Mouse (Mus musculus) lung, postnatal 4 days (tissue): ENCODE data around the gene Klhdc2.
A peak's percentile ranks its signal among the peaks of the same experiment; 100 is the strongest.

Experiments used
- DNase-seq, 2 experiments: peaks; one replicate each; pipeline ENCODE4 v3.0.0; 2021

Klhdc2 gene

DNA sequence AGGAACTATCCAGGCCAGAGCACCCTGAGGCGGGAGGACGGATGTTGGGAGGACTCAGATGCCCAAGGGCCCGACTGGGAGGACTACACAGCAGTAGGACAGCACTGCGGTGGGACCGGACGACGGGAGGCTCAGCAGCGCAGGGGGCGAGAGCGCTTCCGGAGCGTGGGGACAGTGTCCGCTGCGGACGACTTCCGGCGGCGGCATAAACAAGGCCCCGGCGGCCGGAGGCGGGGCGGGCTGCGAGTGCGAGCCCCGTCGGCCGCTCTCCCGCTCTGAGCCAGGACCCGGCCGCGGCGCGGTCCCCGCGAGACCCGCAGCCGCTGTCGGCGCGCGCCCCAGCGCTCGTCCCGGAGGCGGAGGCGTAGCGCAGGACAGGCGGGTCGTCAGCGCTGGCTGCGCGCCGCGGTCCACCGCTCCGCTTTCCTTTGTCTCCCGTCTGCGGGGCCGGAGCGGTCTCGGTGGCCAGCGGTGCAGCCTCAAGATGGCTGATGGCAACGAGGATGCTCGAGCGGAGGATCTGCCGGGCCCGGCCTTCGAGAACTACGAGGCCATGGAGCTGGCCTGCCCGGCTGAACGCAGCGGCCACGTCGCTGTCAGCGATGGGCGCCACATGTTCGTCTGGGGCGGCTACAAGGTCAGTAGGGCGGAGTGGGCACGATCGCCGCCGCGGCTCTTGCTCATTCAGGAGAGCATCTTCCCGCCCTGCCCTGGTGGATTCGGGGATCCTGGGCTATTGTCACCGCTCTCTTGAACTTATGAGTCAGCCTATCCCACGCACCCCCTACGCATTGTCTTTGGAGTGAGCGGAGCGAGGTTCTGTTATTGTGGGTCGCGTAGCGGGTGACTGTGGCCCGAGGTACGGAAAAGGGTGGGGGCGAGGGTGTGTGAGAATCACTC is at the start of gene Klhdc2:
Gene Klhdc2, plus strand, starts transcription at position 171 of the 900 bp plus-strand sequence.
- peak; percentile 90 to 95 for DNase-seq

DNA sequence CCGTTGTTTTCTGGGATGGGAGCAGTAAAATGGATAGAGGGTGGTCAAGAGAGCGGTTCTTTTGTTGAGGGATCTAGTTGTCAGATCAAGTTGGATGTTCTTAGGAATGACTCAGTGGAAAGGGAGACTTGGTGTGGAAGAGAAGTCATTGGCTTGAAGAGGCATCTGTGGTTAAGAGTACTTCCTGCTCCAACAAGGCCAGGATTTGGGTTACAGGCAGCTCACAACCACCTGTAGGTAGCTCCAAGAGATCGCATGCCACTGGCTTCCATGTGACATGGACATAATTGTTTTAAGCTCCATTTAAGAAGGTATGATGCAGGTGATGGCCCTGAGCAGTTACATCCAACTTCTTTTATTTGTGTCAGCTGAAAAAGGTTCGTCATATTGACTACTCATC is 46.7 kb upstream of the Klhdc2 start:
- DNase-seq, result no peak

DNA sequence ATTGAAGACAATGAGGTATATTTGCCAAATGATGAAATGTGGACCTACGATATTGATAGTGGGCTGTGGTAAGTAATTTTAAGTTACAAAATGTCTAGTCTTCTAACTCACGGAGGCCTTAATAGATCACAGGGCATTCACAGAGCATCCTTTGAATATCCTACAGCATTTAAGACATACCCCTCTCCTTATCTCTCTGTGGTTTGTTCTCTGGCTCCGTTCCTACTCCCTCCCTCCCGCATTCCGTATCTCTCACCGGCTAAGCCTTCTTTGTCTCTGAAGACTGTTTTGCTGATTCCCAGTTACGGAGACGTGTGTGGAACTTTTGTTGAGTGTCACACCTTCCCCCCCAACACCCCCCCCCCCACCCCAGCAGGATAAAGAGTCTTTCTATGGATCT is 45.7 kb upstream of the Klhdc2 start:
- no peak for DNase-seq

DNA sequence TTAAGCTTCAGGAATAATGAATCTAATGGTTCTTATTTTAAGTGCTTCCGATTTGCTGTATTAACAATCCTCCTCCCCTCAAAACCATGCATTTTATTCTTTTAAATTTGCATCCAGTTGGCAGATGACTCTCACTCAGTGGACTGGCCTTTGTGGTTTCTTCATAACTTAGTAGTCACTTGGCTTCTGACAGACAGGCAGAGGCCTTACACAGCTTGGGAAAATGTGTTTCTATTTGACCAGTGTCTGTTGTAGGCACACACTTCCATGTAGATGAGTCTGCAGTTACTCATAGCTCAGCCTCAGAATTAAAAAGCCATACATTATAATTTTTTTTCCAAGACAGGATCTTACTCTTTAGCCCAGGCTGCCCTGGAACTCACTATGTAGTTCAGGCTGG is 42.7 kb upstream of the Klhdc2 start:
- DNase-seq, result no peak

DNA sequence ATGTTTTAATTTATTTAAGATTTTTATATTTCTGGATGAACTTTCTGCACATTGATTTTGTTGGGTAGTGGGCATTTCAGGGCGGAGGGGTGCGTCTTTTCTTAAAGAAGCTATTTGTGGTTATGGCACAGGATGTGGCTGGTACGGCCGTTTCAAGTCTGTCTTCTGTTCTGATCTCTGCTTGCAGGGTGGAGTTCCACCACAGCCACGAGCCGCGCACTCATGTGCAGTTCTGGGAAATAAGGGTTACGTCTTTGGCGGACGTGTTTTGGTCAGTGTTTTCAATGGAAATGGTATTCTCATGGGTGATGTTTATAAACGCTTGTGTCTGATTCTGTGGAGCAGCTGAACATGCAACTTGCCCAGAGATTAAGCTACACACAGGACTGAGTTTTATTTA is 38.6 kb upstream of the Klhdc2 start:
- peak; percentile 11 to 29 for DNase-seq

DNA sequence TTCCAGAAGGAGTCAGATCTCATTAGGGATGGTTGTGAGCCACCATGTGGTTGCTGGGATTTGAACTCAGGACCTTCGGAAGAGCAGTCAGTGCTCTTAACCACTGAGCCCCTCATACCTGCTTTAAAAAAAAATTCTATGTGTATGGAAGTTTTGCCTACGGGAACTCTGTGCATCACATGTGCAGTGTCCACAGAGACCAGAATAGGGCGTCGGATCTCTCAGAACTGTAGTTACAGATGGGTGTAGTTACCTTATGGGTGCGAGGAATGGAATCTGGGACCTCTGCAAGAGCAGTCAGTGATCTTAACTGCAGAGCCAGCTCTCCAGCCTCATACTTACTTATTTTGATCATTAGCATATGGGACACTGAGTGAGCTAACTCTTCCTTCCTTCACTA is 34.2 kb upstream of the Klhdc2 start:
- DNase-seq, result no peak

DNA sequence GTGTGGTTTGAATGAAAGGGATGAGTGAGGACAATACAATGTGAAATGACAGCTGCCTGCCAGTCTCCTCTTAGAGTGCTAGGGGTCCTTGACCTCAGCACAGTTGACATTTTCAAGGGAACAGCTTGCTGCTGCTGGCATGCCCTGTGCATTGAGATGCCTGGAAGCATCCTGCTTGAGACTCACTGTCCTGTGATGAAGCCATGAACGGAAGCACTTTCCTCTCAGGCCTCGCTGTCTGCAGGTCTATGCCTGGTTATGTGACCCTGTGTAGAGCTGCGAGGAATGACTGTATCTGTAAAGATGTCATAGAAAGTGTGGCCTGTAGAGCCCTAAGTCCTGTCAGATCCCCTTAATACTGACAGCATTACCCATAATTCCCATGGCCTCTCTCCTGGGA is 31.4 kb upstream of the Klhdc2 start:
- DNase-seq, result no peak

DNA sequence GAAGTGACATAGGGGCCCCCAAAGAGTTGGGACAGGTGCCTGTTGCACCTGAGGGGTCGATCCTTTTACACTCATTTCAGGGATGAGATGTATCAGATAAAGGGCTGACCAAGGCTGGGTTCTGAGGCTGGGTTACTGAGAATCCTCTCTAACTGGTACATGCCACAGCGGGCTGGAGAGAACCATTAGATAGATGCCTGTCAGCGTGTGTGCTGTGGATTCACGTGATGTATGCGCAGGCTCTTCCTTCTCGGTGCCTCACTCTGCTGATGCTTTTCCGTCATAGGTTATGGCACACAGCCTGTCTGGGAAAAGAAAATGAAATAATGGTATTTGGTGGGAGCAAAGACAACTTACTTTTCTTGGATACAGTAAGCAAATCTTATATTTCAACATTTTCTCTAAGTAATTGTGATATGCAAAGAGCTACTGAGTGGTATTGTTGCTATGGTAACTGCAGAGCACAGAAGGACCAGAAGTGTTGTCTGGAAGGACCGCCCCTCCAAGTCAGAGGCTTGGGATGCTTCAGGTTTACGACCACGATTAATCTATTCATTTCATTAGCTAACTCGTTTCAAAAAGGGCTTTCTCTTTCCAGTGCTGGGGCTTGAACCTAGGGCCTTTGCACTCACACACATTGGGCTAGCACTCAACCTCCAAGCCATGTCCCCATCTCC is 28.4 kb upstream of the Klhdc2 start:
- DNase-seq, result no peak

DNA sequence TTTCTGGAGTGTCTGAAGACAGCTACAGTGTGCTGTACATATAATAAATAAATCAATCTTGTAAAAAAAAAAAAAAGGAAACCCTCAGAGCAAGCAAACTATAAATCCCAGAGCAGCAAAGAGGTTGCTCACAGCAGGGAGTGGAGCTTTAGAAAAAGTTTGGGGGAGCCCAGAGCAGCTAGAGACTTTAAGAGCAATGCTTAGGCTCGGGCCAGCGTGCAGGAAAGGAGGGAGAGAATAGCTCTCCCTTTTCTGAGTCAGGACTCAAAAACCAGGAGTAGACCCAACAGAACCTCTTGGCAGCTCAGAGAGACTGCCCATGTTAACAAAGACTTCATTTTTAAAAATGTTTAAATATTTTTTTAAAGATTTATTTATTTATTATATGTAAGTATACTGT is 27.5 kb upstream of the Klhdc2 start:
- no peak for DNase-seq

DNA sequence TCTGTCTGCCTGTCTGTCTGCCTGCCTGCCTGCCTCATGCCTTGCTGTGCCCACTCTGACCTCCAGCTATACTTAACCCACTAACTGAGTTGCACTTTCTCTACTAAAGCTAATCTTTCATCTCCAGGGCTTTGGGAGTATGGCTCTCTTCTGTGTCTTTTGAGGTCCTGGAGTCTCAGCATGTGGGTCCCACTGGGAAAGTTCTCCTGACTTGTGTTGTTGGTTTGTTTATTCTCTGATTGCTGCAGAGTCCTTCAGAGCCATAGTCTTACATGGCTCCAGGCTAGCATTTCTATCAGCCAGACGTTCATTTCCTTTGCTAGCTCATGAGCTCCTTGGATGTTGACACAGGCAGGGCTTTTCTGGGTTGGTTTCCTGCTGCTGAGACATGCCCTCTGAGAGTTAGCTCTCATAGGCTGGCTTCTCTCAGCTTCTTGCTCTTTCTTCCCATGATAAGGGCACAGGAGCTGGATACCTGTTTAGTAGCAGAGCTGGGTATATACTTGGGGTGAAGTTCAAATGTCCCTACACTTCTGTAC is 16.5 kb upstream of the Klhdc2 start:
- DNase-seq, result no peak

DNA sequence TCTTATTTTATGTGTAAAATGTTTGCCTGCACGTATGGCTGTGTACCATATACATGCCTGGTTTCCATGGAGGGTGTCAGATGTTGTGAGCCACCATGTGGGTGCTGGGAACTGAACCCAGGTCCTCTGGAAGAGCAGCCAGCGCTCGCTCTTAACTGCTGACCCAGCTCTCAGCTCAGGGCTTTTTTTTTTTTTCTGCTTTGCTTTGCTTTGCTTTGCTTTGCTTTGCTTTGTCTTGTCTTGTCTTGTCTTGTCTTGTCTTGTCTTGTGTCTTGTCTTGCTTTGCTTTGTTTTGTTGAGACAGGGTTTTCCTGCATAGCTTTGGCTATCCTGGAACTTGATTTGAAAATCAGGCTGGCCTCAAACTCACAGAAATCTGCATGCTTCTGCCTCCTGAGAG is 15.6 kb upstream of the Klhdc2 start:
- no peak for DNase-seq

DNA sequence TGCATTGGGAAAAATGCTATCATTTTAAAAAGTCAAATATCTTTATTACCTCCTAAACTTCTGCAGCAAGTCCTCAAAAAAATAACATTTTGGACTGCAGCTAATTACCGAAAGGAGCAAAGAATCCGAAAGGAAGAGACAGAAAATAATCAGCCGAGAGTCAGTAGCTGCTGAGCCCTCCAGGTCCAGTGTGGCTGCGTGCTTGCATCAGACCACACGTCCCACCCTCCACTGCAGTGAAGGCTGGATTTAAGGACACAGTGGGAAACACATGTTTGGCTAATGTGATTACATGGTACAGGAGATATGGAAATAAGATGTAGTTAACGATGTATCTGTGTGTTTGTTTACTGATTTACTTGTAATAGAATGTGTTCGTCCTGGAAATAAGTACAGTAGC is 13.3 kb upstream of the Klhdc2 start:
- DNase-seq, result no peak

DNA sequence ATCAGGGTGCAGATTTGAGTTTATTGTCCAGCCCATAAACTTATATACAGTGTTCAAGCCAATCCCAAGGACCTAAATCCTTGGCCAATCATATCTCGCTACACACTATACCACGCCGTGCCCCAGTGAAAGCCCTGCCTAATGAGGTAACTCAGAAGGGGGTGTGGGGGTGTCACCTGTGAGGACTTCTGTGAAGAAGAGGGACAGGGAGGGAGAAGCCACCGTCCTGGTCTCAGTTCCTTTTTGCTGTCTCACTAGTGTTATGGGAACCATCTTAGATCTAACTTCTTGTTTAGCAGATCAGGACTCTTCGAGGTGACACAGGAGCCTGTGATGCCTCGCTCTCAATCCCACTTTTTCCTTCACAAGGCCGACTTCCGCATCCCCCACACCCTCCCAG is 8.9 kb upstream of the Klhdc2 start:
- DNase-seq, result no peak

DNA sequence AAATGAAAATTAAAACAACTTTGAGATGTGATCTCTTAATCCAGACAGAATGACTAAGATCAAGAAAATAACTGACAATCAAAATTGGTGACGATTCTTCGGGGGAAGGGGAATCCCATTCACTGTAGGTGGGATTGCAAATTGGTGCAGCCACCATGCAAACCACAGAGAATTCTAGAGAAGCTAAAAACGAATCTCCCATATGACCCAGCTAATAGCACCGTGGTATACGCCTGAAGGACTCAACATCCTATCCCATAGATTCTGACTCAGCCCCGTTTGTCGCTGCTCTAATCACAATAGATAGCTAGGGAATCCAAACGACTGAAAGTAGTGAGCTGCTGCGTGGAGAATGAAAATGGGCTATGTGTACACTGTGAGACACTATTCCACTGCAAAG is 7.8 kb upstream of the Klhdc2 start:
- DNase-seq, result no peak

DNA sequence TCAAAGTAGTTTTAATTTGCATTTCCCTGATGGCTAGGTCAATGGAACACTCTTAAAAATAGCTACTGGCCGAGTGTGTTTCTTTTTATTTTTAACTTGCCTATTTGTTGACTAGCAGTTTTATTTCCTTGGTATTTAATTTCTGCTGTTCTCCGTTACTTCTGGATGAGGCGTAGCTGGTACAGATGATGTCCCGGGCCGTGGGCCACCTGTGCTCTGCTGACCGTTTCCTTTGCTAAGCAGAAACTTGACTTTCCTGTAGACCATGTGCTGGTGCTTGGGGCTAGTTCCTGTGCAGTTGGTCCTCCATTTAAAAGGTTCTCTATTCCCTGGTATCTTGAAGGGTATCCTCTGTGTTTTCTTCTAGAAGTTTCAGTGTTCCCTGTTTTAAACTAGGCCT is 4.1 kb upstream of the Klhdc2 start:
- DNase-seq, result no peak

DNA sequence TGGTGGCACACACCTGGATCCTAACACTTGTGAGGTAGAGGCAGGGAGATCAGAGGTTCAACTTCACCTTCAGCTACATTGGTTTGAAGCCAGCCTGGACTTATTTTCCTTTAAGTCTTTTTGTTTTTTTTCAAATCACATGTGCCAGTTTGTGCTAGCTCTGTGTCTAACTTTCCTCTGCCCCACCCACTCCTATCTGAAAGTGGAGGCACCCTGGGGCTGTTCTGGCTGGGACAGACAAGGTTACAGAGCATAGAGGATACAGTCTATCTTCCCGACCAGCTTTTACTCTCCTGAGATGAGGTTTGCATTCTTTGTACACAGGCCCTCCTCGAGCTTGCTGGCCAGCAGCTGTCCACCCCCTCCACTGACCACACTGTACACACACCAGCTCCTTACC is 2.7 kb upstream of the Klhdc2 start:
- DNase-seq, result no peak

DNA sequence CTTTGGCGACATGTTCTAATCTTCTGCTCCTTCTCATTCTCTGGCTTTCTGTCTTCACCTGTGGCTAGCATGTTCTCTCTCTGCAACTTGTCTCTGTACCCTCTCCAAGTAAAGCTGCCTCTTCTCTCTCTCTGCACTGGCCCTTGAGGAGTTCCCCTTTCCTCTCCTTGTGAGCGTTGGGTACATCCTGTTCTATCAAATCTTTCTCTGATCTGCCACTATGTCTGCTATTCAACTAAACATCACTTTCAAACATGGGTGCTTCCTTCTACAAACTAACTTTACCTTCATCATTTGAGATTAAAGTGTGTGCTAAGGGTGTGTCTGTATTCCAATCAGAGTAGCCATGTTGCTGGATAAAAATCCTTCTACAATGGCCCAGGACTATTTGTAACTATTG is 1.5 kb upstream of the Klhdc2 start:
- no peak for DNase-seq

DNA sequence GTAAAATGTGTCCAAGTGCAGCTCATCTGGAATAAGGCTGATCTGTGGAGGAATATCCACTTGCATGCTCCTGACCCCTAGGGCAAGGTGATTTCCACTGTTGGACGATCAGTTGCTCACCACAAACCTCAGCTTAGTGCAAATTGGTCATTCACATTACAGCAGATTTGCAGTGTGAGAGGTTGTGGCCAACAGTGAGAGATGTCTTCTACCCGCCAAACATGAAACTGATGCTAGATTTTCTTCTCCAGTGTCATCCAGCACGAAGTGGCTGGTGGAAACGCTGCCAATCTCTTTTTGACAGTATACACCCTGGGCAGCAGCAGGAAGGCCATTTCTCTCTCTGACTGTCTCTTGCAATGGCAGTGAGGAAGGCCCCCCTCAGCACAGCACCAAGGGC is 830 bp upstream of the Klhdc2 start:
- DNase-seq, result peak in 1 of 2 experiments; percentile 14

DNA sequence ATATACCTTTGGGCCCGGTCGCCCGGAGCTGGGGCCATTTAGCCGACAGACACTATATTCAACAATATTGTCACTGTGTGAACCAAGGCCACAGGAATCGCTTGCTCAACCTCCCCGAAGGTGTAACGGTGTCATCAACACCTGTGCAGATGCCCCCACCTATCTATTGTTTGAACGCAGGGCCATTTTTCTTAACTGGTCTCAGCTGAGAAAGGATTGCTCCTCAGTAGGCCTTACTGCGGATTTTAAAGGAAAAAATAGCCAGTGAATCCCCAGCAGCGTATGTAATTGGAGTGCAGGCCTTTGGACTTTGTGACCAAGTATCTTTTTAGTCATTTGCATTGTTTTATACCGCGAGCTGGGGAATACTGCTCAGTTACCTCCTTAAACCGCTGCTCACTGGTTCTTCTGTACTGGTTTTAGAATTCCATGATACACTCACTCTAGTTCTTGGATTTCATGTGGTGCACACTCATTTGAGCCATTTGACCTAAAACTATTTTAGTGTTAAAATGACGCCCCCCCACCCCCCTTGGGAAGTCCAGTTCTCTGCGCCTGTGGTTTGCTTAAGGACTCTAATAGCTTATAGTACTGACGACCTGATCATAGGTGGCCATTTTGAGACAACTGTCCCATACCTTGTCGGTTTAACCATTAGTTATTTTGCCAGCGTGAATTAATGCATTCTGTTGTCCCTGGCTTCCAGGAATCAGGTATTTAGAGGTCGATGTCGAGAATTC is 1.1 kb downstream of the Klhdc2 start:
- DNase-seq, result no peak

DNA sequence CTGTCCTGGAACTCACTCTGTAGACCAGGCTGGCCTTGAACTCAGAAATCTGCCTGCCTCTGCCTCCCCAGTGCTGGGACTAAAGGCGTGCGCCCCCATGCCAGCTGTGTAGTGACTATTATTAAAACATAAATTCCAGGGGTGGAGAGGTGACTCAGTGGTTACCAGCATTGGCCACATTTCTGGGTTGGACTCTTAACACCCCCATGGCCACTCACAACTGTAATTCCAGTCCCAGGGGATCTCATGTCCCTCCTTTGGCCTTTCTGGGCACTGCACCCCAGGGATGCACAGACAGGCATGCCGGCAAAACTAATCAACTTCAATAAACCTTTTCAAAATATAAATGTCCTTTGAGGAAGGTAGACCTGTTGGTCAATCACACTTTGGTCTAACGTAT is 1.8 kb downstream of the Klhdc2 start:
- DNase-seq, result no peak

DNA sequence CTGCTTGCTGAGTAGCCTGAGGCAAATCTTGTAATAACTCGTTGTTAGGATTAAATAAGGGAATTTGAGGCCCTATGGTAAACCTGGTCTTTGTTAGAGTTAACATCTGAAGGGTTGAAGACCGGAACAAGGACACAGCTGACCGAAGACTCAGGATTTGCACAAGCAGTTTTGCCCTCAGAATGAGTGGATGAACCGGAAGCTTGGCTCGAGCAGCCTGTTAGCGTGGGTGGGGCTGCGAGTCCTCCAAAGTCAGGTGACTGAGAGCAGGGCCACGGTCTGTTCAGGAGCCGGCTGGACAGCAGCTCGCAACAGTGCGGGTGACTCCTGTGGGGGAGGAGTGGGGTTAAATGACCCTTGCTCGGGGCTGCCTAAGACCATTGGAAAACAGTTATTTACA is 2.8 kb downstream of the Klhdc2 start:
- peak; percentile 51 to 73 for DNase-seq

DNA sequence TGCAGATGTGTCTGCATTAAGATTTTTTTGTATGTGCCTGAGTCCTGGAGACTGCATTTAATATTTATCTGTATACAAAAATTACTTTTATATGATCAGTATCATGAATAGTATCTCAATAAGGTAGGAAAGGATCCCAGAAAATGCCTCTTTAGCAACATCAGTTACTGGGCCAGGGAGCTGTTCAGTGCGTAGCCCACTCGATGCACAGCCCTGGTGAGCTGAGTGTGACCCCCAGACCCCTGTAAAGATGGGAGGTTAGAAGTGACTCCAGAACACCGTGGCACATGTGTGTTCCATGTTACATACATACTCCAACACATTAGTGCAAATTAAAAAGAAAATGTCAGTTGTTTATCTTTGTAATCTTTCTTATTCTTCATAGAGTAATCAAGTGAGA is 3.4 kb downstream of the Klhdc2 start:
- no peak for DNase-seq

DNA sequence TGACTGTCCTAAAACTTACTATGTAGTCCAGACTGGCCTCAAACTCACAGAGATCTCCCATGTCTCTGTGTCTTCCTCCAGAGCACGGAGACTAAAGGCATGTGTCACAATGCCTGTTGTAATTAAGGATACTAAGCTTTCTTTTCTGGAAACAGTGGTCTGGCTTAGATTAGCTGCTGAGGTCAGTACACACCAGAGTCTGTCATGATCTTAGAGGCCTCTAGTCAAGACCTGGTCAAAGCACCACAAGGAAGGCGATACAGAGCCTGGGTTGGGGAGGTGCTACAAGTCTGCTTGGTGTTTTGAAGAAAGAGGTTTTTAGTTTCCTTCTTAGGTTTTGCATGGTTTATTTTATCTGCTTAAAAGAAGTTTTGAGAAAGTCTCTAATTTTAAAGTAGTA is 3.9 kb downstream of the Klhdc2 start:
- no peak for DNase-seq

DNA sequence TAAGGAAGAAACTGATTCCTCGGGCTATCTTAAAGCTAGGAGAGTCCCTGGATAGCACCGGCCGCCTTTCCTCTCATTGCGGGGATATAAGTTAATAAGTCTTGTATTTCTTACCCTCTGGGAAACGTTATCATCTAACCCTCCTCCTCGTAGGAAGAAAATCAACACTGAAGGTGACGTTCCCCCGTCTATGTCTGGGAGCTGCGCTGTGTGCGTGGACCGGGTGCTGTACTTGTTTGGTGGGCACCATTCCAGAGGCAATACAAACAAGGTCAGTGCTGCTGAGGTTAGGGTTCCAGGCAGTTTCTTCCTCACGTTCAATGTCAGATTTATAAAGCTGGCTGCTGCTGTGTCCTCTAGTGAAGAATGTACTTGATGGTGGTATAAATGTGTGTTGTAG is 5.7 kb downstream of the Klhdc2 start:
- no peak for DNase-seq
